Mouse (Mus musculus) liver, adult 2 months (tissue): ENCODE results near the gene Igf1r. TPM values are rescaled to one million over a fixed set of nuclear protein-coding genes. Genes with fewer than 3 reads are reported as not detected.

Experiments
- DNase-seq: peaks from one replicate; pipeline ENCODE4 v3.0.0-alpha.2; 2011; ENCODE audit warnings: low read depth, low spot score; ENCODE audit errors: extremely low read depth
- H3K27ac ChIP-seq: fragments of 200-500 bp; replicated peaks from 2 replicates; pipeline ENCODE4 v1.5.1; 2012; ENCODE audit warnings: low read depth, mild to moderate bottlenecking, control low read depth, inconsistent platforms, low read length; ENCODE audit not compliant: insufficient read depth
- H3K27me3 ChIP-seq: fragments of 200-500 bp; 2 replicates; pipeline ENCODE4 v1.6.1; 2012; ENCODE audit warnings: mild to moderate bottlenecking, moderate library complexity, low read length, inconsistent platforms; ENCODE audit not compliant: control insufficient read depth, insufficient read depth
- H3K36me3 ChIP-seq: fragments of 200-500 bp; 2 replicates; pipeline ENCODE4 v1.6.1; 2012; ENCODE audit warnings: low read length, inconsistent platforms; ENCODE audit not compliant: control insufficient read depth, insufficient read depth
- H3K4me1 ChIP-seq: fragments of 200-500 bp; 2 replicates; pipeline ENCODE4 v1.6.1; 2011; ENCODE audit warnings: low read length; ENCODE audit not compliant: control insufficient read depth, insufficient read depth
- H3K4me3 ChIP-seq: fragments of 200-500 bp; 2 replicates; pipeline ENCODE4 v1.5.1; 2011; ENCODE audit warnings: low read depth, mild to moderate bottlenecking, control low read depth, low read length, moderate library complexity; ENCODE audit not compliant: insufficient read depth
- H3K79me2 ChIP-seq: fragments of 200-500 bp; 2 replicates; pipeline ENCODE4 v1.6.1; 2012; ENCODE audit warnings: inconsistent platforms, mild to moderate bottlenecking, low read length, moderate library complexity; ENCODE audit not compliant: control insufficient read depth, insufficient read depth
- H3K9ac ChIP-seq: fragments of 200-500 bp; 2 replicates; pipeline ENCODE4 v1.6.1; 2012; ENCODE audit warnings: low read depth, mild to moderate bottlenecking, control low read depth, inconsistent platforms, low read length
- CTCF ChIP-seq: fragments of 200-500 bp; IDR thresholded peaks from 2 replicates; pipeline ENCODE4 v1.5.1; 2011; ENCODE audit warnings: low read depth, low read length, control low read depth
- POLR2A ChIP-seq: fragments of 200-500 bp; IDR thresholded peaks from 2 replicates; pipeline ENCODE4 v1.6.1; 2011; ENCODE audit warnings: low read length, control low read depth; ENCODE audit not compliant: insufficient read depth; ENCODE audit errors: extremely low read depth
- WGBS: fragments of 180-500 bp; shearing (Covaris S2); methylation state at CpG from one replicate; pipeline ENCODE4 v1.1.7; 2018; 5-methylcytosine and 5-hydroxymethylcytosine counted together
- polyA plus RNA-seq: library from polyadenylated mRNA; depleted of rRNA; stranded (reverse); fragments of >200 nt; gene quantifications from 2 replicates; pipeline ENCODE4 v1.2.3, GENCODE M21; 2012
- total RNA-seq: library from RNA; depleted of rRNA; stranded (reverse); fragments of >200 nt; gene quantifications from 2 replicates; pipeline ENCODE4 v1.2.3, GENCODE M21; 2014

Gene Igf1r
- total and polyA plus RNA-seq, 2 experiments = 0.50 to 1.2 TPM

DNA sequence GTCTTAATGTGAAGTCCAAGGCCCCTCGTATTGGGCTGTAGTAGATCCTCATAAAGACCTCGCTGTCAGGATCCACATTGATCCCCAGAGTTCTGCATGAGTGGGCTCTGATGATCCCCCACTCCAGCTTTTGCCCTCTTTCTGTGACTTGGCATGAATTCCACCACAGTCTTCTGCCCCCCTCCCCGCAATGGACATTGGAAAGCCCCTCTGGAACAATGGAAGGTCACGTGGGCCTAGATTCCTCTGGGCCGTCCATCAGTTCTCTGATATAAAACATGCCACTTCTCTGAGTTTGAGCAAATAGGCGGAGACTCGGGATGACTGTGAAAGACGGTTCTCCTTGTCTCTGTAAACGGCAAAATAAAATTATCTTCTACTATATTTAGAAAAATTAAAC is 8.1 kb downstream of the Igf1r start:
- TF ChIP-seq POLR2A (no peak), CTCF (no peak)
- H3K79me2 ChIP-seq = no peaks in the 10 kb centered on the region
- H3K36me3 ChIP-seq = no peaks in the 10 kb centered on the region
- no peak overlapping the region for H3K4me3 ChIP-seq
- H3K9ac ChIP-seq = no peak overlapping the region
- DNase-seq = no peak
- H3K27ac ChIP-seq = no peak overlapping the region
- peaks cover 2% of the 10 kb centered on the region; the same call in 1 of the 2 replicates for H3K27me3 ChIP-seq
- no peaks in the 10 kb centered on the region for H3K4me1 ChIP-seq
- WGBS = 66% methylated on average over 9 of the region's 9 CpGs

DNA sequence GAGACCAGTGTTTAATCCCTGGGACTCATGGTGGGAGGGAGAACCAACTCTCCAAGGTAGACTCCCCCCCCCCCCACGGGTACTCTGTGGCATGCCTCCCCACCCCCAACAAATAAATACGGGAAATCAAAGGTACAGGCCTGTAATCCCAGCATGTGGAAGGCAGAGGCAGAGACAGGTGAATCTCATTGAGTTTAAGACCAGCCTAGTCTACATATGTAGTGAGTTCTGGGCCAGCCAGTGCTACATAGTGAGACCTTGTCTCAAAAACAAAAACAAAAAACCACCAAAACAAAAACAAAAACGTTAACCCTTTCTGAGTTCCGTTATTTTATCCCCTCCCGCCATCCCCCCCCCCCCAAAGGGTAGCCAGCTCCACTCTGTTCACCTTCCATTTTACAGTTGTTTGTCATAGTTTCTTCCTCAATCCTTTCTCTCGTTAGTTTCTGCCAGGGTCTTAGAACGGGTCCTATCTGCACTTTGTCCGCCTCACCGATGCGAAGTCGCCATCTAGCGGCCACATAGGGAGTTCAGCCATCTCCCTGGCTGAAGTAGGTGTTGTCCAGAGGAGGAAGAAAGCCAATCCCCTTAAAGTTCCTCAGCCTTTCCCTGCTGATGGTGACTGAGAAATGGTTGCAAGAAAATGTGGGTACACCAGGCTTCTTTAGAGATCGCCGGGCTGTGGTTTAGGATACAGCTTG is 9.1 kb downstream of the Igf1r start:
- Histone ChIP-seq H3K79me2 (no peaks in the 10 kb centered on the region), H3K4me1 (no peaks in the 10 kb centered on the region), H3K9ac (no peak overlapping the region), H3K36me3 (no peaks in the 10 kb centered on the region), H3K4me3 (no peak overlapping the region), H3K27ac (no peak overlapping the region), H3K27me3 (peaks cover 5% of the 10 kb centered on the region; the same call in 1 of the 2 replicates)
- TF ChIP-seq POLR2A = no peak
- TF ChIP-seq CTCF = peak; percentile 96
- WGBS = 11% methylated on average over 14 of the region's 14 CpGs
- peak; percentile 20 for DNase-seq

DNA sequence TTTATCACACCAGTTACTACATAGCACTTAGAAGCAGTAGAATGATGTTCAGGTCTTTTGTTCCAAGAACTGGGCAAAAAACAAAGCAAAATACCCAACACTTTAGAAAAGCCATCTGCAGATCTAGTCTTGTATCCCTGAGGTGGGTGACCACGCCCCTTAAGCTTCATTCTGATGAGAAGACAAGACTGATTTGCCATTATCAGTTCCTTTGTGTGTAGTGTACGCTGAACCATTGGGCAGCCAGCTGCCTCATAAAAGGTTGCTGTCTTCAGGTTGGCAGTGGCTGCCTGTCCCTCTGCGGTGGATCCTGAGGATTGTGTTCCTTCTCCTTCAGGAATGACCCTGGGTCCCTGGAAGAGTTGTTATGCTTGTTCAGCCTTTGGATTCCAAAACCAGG is 11.1 kb downstream of the Igf1r start:
- DNase-seq = no peak
- no peak overlapping the region for H3K27ac ChIP-seq
- TF ChIP-seq CTCF = no peak
- no peak for TF ChIP-seq POLR2A
- 67% methylated on average over 3 of the region's 3 CpGs for WGBS
- H3K4me3 ChIP-seq = no peak overlapping the region
- no peaks in the 10 kb centered on the region for H3K4me1 ChIP-seq
- H3K36me3 ChIP-seq = no peaks in the 10 kb centered on the region
- no peak overlapping the region for H3K9ac ChIP-seq
- no peaks in the 10 kb centered on the region for H3K79me2 ChIP-seq
- H3K27me3 ChIP-seq = peaks cover 7% of the 10 kb centered on the region

DNA sequence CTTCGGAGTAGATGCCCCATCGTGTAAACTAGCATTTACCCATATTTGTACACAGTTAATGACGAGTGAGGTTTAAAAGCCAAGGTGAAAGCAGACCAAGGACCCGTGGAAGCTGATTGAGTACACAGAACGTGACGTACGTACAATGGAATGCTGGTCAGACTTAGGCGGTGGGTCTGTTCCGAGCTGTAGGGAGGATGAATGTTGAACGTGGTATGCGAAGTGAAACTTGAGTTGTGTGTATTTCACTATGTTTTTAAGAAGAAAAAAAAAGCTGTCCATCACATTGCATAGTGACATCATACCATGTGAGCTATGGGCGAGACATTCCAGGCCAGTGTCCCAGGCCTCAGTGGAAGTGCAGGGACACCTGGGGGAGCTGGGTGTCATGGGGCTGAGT is 15.8 kb downstream of the Igf1r start:
- Histone ChIP-seq H3K4me3 (no peak overlapping the region), H3K27ac (no peak overlapping the region), H3K36me3 (no peaks in the 10 kb centered on the region), H3K27me3 (peaks cover 5% of the 10 kb centered on the region), H3K4me1 (no peaks in the 10 kb centered on the region), H3K9ac (no peak overlapping the region), H3K79me2 (no peaks in the 10 kb centered on the region)
- no peak for TF ChIP-seq POLR2A
- WGBS = 72% methylated on average over 12 of the region's 12 CpGs
- no peak for DNase-seq

DNA sequence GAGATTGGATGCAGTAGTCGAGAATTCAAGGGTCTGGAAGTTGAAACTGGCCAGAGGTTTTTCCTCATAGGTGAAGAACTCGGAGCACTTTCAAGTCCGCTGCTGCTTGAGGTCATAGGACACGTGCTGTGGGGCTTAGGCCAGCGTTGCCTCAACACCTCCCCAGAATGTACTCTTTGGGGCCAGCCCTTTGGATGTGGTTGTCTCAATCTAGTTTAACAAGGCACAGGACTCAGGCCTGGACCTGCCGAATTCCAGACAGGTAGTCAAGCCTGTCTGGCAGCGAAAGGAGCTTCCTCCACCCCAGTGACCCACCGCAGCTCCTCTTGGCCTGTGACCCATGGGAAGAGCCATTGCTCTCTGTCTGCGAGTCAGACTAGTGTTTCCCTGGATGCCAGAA is 16.4 kb downstream of the Igf1r start:
- Histone ChIP-seq H3K4me1 (no peaks in the 10 kb centered on the region), H3K79me2 (no peaks in the 10 kb centered on the region), H3K27ac (no peak overlapping the region), H3K4me3 (no peak overlapping the region), H3K36me3 (no peaks in the 10 kb centered on the region), H3K9ac (no peak overlapping the region), H3K27me3 (peaks cover 5% of the 10 kb centered on the region)
- TF ChIP-seq POLR2A = no peak
- WGBS = 78% methylated on average over 9 of the region's 9 CpGs
- DNase-seq = no peak

DNA sequence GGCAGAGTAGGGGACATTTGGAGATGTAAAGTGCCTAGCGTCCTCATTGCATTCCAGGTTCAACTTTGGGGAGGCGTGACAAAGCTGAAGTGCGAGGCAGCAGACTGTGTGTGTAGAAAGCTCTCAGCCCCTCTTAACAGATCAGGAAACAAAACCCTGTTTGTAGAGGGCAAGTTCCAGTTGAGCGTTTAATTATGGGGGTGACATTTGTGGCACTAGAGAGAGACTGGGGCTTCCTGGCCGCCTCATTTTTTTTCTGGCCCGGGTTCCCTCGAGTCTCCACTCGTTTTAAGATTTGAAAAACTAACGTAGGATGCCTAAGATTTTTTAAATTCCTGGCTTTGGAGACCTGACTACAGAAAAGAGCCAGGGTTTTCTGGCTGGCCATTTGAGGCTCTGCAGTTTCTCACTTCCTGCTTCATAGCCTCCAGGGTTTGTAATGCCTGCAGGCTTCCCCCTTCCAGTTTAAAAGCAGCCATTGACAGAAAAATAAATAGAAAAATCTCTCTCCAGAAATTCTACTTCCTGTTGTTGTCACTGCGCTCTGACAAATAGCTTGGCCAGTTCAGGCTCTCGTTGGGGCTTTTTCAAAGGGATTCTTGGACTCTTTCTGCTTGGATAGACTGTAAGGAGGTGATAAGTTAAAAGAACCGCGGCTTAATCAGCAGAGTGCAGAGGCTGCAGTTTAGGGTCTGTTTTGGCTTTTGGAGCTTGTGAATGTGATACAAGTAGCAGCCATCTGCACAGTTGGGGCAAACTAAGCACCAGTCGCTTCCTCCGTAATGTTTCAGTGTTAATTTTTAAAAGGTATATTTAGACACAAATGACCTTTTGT is 20.8 kb downstream of the Igf1r start:
- Histone ChIP-seq H3K27ac (peak overlapping the region; percentile 56), H3K4me3 (no peak overlapping the region), H3K36me3 (no peaks in the 10 kb centered on the region), H3K9ac (no peak overlapping the region), H3K27me3 (peaks cover under 1% of the 10 kb centered on the region; the same call in 1 of the 2 replicates), H3K4me1 (no peaks in the 10 kb centered on the region), H3K79me2 (no peaks in the 10 kb centered on the region; the same call in 1 of the 2 replicates)
- DNase-seq = peak; percentile 27
- 21% methylated on average over 15 of the region's 15 CpGs for WGBS
- TF ChIP-seq CTCF = no peak
- TF ChIP-seq POLR2A = no peak
